ENCODE assay signal across 33 mouse cellular contexts in genomic region chr13:112837621-112838155, GRCm38 (mm10). TPM values are rescaled to one million over a fixed set of nuclear protein-coding genes. Genes with fewer than 3 reads are reported as not detected.
DNase-seq lines count a peak whose midpoint lies in the region; ATAC-seq and TF ChIP-seq lines count a peak whose summit lies in the region.
"Had no signal": no experiment of that assay in that cellular context is flagged by ENCODE, and none has a peak within 500 bp of the region (broad histone marks: within the 10 kb centered on the region; RNA-seq: fewer than 3 reads in every experiment).

No protein-coding gene starts in this region.

- no peaks in the 10 kb centered on the region for H3K27me3 ChIP-seq in MEL (ENCODE audit: control insufficient read depth in 1 of 2, insufficient read depth in 2 of 2, low read length in 2 of 2)
- no peaks in the 10 kb centered on the region for H3K27me3 ChIP-seq in liver, embryonic 16.5 days (ENCODE audit: control insufficient read depth, insufficient read depth, low read depth, low read length)
- H3K27me3 ChIP-seq: forebrain, embryonic 15.5 days; heart, embryonic 15.5 days; hindbrain, embryonic 12.5 days; intestine, embryonic 15.5 days; limb, embryonic 13.5 days; neural tube, embryonic 13.5 days had no signal

- TF ChIP-seq CTCF in gastrocnemius, adult 2 months (IDR thresholded peaks at IDR 0.05), result no peak
- no peak for TF ChIP-seq CTCF in MEL (IDR thresholded peaks at IDR 0.05 in 2 of 3, conservative IDR thresholded peaks at IDR 0.05 in 1 of 3; ENCODE audit: control insufficient read depth in 1 of 3, insufficient read depth in 1 of 3, low read depth in 2 of 3, low read length in 3 of 3, poor library complexity in 1 of 3, severe bottlenecking in 1 of 3)

- 65% methylated on average over 9 of the region's 9 CpGs for WGBS in liver, embryonic 16.5 days (ENCODE audit: insufficient replicate concordance)

- peak overlapping the region; percentile 39 for H3K9ac ChIP-seq in MEL (ENCODE audit: control insufficient read depth, low read depth, low read length, poor library complexity, severe bottlenecking)
- H3K9ac ChIP-seq in liver, embryonic 16.5 days (ENCODE audit: low read depth, low read length), result peak overlapping the region; percentile 37; the same call in 1 of the 2 replicates
- H3K9ac ChIP-seq: forebrain, embryonic 15.5 days; heart, embryonic 15.5 days; hindbrain, embryonic 12.5 days; intestine, embryonic 15.5 days; limb, embryonic 13.5 days; neural tube, embryonic 13.5 days had no signal

- no peak for TF ChIP-seq POLR2A in MEL (IDR thresholded peaks at IDR 0.05; ENCODE audit: control insufficient read depth in 1 of 2, insufficient read depth in 1 of 2, low read depth in 1 of 2, low read length in 2 of 2, poor library complexity in 1 of 2)

- DNase-seq in gastrocnemius, adult 2 months, result no peak
- no peak for DNase-seq in gastrocnemius, adult 18-20 months (ENCODE audit: low spot score)
- DNase-seq in MEL (ENCODE audit: low read depth, low spot score), result peak; percentile 90
- DNase-seq in thymus, postnatal 10 days (ENCODE audit: low spot score in 2 of 2), result no peak
- no peak for DNase-seq in cerebellum, adult 9-11 months
- DNase-seq in frontal cortex, postnatal 25 days (ENCODE audit: low spot score in 2 of 2), result no peak
- DNase-seq: adrenal gland, postnatal 14 days; cerebellum, adult 18-20 months; cerebellum, postnatal 36 days; gastrocnemius, postnatal 14 days; heart, postnatal 36 days; kidney, adult 2 months; kidney, postnatal 36 days; lung, adult 2 months; lung, postnatal 10 days; thymus, adult 2 months had no signal

- peak overlapping the region; percentile 55; the same call in 1 of the 2 replicates for H3K4me2 ChIP-seq in liver, embryonic 16.5 days (ENCODE audit: low read depth, low read length)
- H3K4me2 ChIP-seq: forebrain, embryonic 15.5 days; heart, embryonic 15.5 days; hindbrain, embryonic 12.5 days; intestine, embryonic 15.5 days; limb, embryonic 13.5 days; midbrain, embryonic 11.5 days; neural tube, embryonic 13.5 days had no signal

- no peak overlapping the region for H3K4me3 ChIP-seq in gastrocnemius, adult 2 months
- H3K4me3 ChIP-seq in MEL (ENCODE audit: control insufficient read depth in 1 of 2, insufficient read depth in 1 of 2, low read depth in 2 of 2, low read length in 2 of 2), result peak overlapping the region; percentile 40 to 42
- H3K4me3 ChIP-seq in liver, embryonic 16.5 days (ENCODE audit: low read depth, low read length), result no peak overlapping the region
- H3K4me3 ChIP-seq: forebrain, embryonic 10.5 days; forebrain, embryonic 15.5 days; heart, embryonic 10.5 days; heart, embryonic 15.5 days; hindbrain, embryonic 12.5 days; intestine, embryonic 15.5 days; layer of hippocampus, adult 2 months; left cerebral cortex, adult 2 months; limb, embryonic 13.5 days; myocyte; neural tube, embryonic 13.5 days had no signal

- peaks cover 21 to 27% of the 10 kb centered on the region in 2 experiments for H3K4me1 ChIP-seq in MEL (ENCODE audit: control insufficient read depth in 1 of 2, insufficient read depth in 2 of 2, low read length in 2 of 2)
- peaks cover 51% of the 10 kb centered on the region for H3K4me1 ChIP-seq in liver, embryonic 16.5 days (ENCODE audit: control insufficient read depth, low read depth, low read length)

- TF ChIP-seq EP300 in MEL (IDR thresholded peaks at IDR 0.05; ENCODE audit: low read depth in 1 of 2, low read length in 2 of 2), result peak; percentile 78 to 81

- intact Hi-C loops in gastrocnemius, adult 2 months (cut with DNase I), result no loop called here

- peak overlapping the region; percentile 56; the same call in 1 of the 2 replicates for H3K27ac ChIP-seq in gastrocnemius, adult 2 months
- H3K27ac ChIP-seq in MEL (ENCODE audit: control insufficient read depth, low read depth, low read length), result peak overlapping the region; percentile 68
- H3K27ac ChIP-seq in liver, embryonic 16.5 days (ENCODE audit: low read length), result peak overlapping the region; percentile 92
- H3K27ac ChIP-seq: forebrain, embryonic 10.5 days; forebrain, embryonic 15.5 days; heart, embryonic 10.5 days; heart, embryonic 15.5 days; hindbrain, embryonic 12.5 days; hindbrain, postnatal 0 days; intestine, embryonic 15.5 days; layer of hippocampus, adult 2 months; left cerebral cortex, adult 2 months; limb, embryonic 13.5 days; neural tube, embryonic 13.5 days; stomach, postnatal 0 days had no signal

- TF ChIP-seq RAD21 in MEL (IDR thresholded peaks at IDR 0.05; ENCODE audit: low read depth, low read length), result no peak

- ATAC-seq in erythroid progenitor cell, adult 5-6 weeks (replicated peaks; ENCODE audit: low FRiP score, poor library complexity, severe bottlenecking), result peak; percentile 57
- no peak for ATAC-seq in liver, embryonic 16.5 days (ENCODE audit: low read depth)
- ATAC-seq: forebrain, embryonic 15.5 days; hindbrain, postnatal 0 days; intestine, embryonic 15.5 days had no signal

- H3K79me2 ChIP-seq in MEL (ENCODE audit: control insufficient read depth, insufficient read depth, low read length, poor library complexity), result no peaks in the 10 kb centered on the region

- H3K9me3 ChIP-seq in MEL (replicated peaks; ENCODE audit: insufficient read depth, low read length), result no peaks in the 10 kb centered on the region
- H3K9me3 ChIP-seq in liver, embryonic 16.5 days (replicated peaks; ENCODE audit: control insufficient read depth, low read length), result no peaks in the 10 kb centered on the region
- H3K9me3 ChIP-seq: forebrain, embryonic 10.5 days; forebrain, embryonic 15.5 days; heart, embryonic 10.5 days; heart, embryonic 15.5 days; hindbrain, embryonic 12.5 days; intestine, embryonic 15.5 days; limb, embryonic 13.5 days; neural tube, embryonic 13.5 days had no signal

- peaks cover 0 to 30% of the 10 kb centered on the region in 2 experiments; a peak in 2 of 4 replicates for H3K36me3 ChIP-seq in MEL (ENCODE audit: control insufficient read depth in 1 of 2, insufficient read depth in 2 of 2, low read length in 2 of 2)
- peaks cover 3% of the 10 kb centered on the region for H3K36me3 ChIP-seq in liver, embryonic 16.5 days (ENCODE audit: control insufficient read depth, insufficient read depth)
- H3K36me3 ChIP-seq: forebrain, embryonic 10.5 days; forebrain, embryonic 15.5 days; hindbrain, embryonic 12.5 days; intestine, embryonic 15.5 days; limb, embryonic 13.5 days; neural tube, embryonic 13.5 days had no signal

TF ChIP-seq in MEL, 35 proteins besides CTCF, POLR2A, EP300 and RAD21:
- TF ChIP-seq HCFC1 (IDR thresholded peaks at IDR 0.05; ENCODE audit: low read depth, low read length) (0 out of 2 replicates have a peak, but pooled peaks have one; percentile 32), POLR2AphosphoS5 (IDR thresholded peaks at IDR 0.05; ENCODE audit: borderline replicate concordance, low read depth, low read length) (no peak), TBP (IDR thresholded peaks at IDR 0.05; ENCODE audit: low read depth, low read length) (0 out of 2 replicates have a peak, but pooled peaks have one; percentile 26), MYB (IDR thresholded peaks at IDR 0.05; ENCODE audit: low read depth, low read length) (peak; percentile 63; the same call in 1 of the 2 replicates), SIN3A (IDR thresholded peaks at IDR 0.05; ENCODE audit: low read length) (peak; percentile 66), TAL1 (IDR thresholded peaks at IDR 0.05; ENCODE audit: low read length) (peak; percentile 26; the same call in 1 of the 2 replicates), GATA1 (IDR thresholded peaks at IDR 0.05; ENCODE audit: low read depth, low read length) (peak; percentile 56), MEF2A (IDR thresholded peaks at IDR 0.05; ENCODE audit: extremely low read depth, insufficient replicate concordance, low read depth, low read length, poor library complexity, severe bottlenecking) (no peak), ZC3H11A (IDR thresholded peaks at IDR 0.05; ENCODE audit: low read depth, low read length) (0 out of 2 replicates have a peak, but pooled peaks have one; percentile 5), MXI1 (IDR thresholded peaks at IDR 0.05; ENCODE audit: low read depth, low read length) (peak; percentile 37; the same call in 1 of the 2 replicates), RCOR1 (IDR thresholded peaks at IDR 0.05; ENCODE audit: low read depth, low read length) (peak; percentile 60; the same call in 1 of the 2 replicates), ZMIZ1 (IDR thresholded peaks at IDR 0.05; ENCODE audit: low read depth, low read length) (no peak), ETS1 (IDR thresholded peaks at IDR 0.05; ENCODE audit: low read depth, low read length) (peak; percentile 77), TCF12 (IDR thresholded peaks at IDR 0.05; ENCODE audit: low read depth, low read length) (peak; percentile 68), BHLHE40 (IDR thresholded peaks at IDR 0.05; ENCODE audit: borderline replicate concordance, low read depth, low read length) (0 out of 2 replicates have a peak, but pooled peaks have one; percentile 22), MAFK (IDR thresholded peaks at IDR 0.05; ENCODE audit: borderline replicate concordance, low read depth, low read length) (no peak), SMC3 (IDR thresholded peaks at IDR 0.05; ENCODE audit: low read depth, low read length) (no peak), MAX (IDR thresholded peaks at IDR 0.05; ENCODE audit: low read length) (no peak)

RNA-seq across cellular contexts. Expression of gene Plpp1, which starts 37.1 kb away (rescaled TPM):
- total RNA-seq in gastrocnemius, adult 2 months (2021), result 10 to 100 TPM; 35.6 to 49.4 TPM
- total RNA-seq in gastrocnemius, adult 18-20 months (2021), result 10 to 100 TPM; 34.2 to 53.9 TPM
- 0.10 and 0.12 TPM in 2 replicates for total RNA-seq in MEL (2012; rRNA removed)
- polyA plus RNA-seq in MEL (2012; ENCODE audit: insufficient read depth in 1 of 2, insufficient read length in 2 of 2, low read depth in 1 of 2, low replicate concordance in 2 of 2, missing spikeins in 1 of 2), result under 1 TPM in 1 of 2 experiments, not detected in 1; 0.15 TPM
- 82.2 and 93.7 TPM in 2 replicates for total RNA-seq in erythroid progenitor cell, adult 5-6 weeks (2015; ENCODE audit: low replicate concordance)
- 50.8 and 56.6 TPM in 2 replicates for total RNA-seq in erythroid progenitor cell, adult 5-6 weeks (2017; ENCODE audit: low replicate concordance)
- 42.6 and 44.4 TPM in 2 replicates for polyA plus RNA-seq in liver, embryonic 16.5 days (2015; fragmentation: Nextera tagmentation; extraction: Ambion mirVana)
- total RNA-seq: granulocyte monocyte progenitor cell, adult 5-6 weeks had no signal

Comparison
In these comparisons a context has a peak if more than half of its experiments do, and no peak if none do; other contexts are left out.
1. H3K4me3 ChIP-seq: peak in MEL (2 of 2); none in gastrocnemius, adult 2 months (single experiment) and liver, embryonic 16.5 days (single experiment).
2. RNA of gene Plpp1, which starts 37.1 kb away (total RNA-seq): 50.8 to 93.7 TPM in erythroid progenitor cell, adult 5-6 weeks, 34.2 to 53.9 TPM in gastrocnemius, adult 18-20 months and 35.6 to 49.4 TPM in gastrocnemius, adult 2 months; 0.10 to 0.12 TPM in MEL; every median in the first group is over 10 times any median in the second.
3. Peak in every context shown above with its lines, with median percentiles within 50 percentile points of each other: H3K27ac ChIP-seq.